Mouse (Mus musculus) naive thymus-derived CD4-positive, alpha-beta T cell, adult 2 months (primary cell): Measurements from ENCODE around the gene Acot7.
A peak's percentile ranks its signal among the peaks of the same experiment; 100 is the strongest.

Experiments used
- DNase-seq: peaks from one replicate; pipeline ENCODE4 v3.0.0-alpha.2; 2011; ENCODE audit warnings: low read depth

Acot7 gene

DNA sequence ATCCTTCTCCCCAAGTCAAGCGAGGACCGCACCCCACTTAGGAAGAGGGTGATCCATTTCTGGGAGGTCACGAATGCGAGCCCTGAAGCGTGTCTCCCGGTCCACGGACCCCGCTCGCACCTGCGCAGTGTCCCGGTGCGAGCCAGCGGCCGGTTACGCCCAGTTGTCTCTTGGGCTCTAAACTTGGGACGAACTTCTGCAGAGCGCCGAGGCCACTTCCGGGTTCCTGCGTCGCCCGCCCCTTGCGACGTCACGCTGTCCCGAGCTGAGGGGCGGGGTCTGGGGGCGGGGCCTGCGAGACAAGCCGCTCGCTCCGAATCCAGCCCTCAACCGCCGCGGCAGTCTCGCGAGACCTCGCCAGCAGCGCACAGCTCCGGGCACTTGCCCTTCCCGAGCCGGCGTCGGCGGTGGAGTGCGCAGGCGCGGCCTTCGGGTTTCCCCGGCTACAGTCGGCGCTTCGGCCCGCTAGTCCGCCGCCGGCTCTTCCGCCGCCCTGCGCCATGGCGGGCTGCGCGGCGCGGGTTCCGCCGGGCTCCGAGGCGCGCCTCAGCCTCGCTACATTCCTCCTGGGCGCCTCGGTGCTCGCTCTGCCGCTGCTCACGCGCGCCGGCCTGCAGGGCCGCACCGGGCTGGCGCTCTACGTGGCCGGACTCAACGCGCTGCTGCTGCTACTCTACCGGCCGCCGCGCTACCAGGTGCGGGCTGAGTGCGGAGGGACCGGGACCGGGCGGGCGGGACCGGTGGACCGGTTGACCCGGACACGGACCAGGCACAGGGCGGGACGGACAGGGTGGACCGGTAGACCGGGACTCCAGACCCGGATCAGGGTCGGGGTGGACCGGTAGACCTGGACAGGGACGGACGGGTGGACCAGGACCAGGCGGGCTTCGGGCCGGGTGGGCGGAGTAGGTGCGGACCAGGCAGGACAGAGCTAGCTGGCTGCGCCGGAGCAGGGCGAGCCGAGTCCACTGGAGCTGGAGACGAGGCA, 119.2 kb downstream of the Acot7 start, which contains the start of gene Icmt:
Gene Icmt, plus strand, starts transcription at position 354 of the 988 bp plus-strand sequence.
- DNase-seq = peak; percentile 100

DNA sequence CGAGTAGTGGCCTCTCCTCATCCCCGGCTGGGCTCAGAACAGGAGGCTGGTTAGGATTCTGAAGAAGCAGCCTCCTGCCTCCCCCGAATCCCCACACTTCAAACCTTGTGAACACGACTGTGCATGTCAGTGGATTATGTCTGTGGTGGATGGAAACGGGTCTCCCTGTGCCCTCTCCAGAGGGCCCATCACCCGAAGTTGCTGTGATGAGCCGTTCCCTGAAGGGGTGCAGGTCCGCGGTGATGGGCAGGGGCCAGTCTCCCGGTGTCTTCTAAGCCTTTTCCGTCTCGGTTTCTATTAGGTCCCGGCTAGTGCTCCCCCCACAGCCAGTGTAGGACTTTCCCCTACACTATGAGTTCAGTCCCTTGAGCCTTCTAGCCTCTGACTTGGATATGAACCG, 120.9 kb downstream of the Acot7 start:
- DNase-seq = no peak

DNA sequence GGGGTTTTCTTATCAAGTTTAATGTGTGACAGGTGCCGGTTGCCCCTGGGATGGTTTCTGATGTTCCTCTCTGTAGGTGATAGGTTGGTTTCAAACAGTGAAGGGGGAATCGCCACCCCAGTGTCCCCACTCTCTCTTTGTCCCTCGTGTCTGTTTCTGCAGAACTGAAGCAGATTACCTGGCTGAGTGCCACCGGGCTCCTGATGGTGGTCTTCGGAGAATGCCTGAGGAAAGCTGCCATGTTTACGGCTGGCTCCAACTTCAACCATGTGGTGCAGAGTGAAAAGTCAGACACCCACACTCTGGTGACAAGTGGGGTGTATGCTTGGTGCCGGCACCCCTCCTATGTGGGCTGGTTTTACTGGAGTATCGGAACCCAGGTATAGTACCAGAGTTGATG, 122.4 kb downstream of the Acot7 start:
- no peak for DNase-seq

DNA sequence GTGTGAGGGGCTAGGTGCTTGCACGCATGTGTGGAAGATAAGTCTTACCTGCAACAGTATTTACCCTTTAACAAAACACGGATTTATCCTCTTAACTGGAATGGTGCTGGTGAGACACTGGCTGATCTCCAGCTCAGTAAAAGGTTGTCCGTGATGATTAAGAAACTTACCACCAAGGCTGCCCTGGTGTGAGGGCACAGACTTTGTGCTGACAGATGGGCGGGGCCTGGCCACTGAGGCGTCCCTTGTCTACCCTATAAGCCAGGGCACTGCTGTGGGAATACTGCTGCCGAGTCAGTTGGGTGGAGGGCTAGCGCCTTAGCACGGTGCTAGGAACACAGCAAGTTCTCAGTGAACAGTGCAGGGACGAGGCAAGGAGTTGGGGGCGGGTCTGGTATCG, 124.1 kb downstream of the Acot7 start:
- DNase-seq = no peak

DNA sequence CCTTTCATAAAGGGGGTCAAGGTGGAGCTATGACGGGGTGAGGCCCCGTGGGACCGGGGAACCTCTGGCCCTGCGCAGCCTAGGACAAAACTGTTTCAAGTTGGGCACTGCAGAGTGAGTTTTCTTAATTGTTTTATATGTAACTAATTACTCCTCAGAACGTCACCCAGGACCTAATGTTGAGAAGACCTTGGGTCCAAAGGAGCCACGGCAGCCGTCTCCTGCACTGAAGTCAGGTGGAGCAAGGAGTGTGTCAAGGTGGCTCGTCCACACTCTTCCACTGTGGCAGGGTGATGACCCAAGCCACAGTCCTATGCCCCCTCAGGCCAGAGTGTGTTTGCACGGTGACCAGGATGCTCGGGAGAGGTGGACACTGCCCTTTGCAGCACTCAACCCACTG, 125.2 kb downstream of the Acot7 start:
- no peak for DNase-seq

DNA sequence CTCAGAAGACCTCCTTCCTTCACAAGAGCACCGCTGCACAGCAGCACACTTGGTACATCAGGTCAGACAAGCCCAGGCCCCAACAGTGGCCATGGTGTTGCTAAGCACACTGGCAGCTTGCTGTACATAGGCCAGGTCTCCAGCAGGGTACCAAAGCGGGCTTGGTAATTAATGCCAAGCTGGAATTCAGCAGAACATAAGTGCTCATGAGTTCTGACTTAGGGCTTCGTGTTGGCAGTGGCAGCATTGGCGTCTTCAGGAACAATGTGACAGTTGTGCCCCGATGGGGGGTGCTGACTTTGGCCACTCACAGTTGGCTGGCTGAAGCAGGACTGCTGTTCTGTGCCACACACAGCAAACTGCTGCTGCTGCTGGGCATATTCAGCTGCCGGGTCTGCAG, 126.8 kb downstream of the Acot7 start:
- no peak for DNase-seq

DNA sequence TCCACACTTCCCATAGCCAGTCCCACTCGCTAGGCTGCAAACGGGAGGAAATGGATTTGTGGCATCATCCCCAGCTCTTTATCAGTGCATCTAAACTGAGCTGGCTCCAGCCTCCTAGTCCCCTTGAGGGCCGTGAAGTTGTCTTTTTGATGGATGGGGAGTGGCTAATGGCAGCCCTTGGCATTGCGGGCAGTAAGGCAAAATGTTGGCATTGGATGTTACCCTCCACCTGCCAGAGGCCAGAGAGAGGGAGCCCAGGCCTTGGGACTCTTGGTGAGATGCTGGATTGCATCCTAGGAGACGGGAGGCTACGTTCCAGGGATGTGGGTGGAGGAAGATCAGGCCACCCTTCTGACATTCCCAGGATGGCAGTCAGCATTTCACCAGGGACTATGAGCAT, 128.1 kb downstream of the Acot7 start:
- no peak for DNase-seq

DNA sequence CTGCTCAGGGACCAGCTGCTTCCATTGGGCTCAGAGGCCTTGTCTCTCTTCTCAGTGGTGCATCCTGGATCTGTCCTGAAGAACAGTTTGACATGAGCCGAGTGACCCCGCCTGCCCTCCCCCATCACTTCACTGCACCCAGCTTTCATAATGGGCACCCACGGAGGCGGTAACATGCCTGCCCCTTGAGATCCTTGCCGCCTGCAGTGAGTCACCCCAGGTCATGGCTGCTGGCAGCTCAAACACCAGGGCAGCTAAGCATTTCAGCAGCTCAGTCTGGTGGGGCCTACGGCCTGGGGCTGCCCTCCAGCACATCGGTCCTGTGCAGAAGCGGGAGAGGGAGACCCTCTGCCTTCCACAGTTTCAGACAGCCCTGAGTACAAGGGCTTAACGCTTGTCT, 129.6 kb downstream of the Acot7 start:
- no peak for DNase-seq

DNA sequence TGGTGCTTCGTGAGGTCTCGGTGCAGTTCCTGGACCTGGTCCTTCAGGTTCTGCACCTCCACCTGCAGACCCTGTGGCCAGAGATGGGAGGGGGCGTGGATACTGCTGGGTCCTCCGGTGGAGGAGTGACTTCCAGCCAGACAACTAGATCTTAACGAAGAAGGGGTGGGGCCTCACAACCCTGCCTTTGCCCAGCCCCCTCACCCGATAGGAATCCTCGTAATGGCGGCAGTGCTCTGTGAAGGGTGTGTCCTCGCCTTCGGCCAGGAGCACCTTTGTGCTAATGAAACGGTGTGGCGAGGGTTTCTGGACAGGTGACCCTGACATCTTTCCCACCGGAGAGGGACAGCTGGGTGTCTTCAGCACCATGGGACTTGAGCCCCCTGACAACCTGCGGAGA, 134.3 kb downstream of the Acot7 start:
- DNase-seq = no peak

DNA sequence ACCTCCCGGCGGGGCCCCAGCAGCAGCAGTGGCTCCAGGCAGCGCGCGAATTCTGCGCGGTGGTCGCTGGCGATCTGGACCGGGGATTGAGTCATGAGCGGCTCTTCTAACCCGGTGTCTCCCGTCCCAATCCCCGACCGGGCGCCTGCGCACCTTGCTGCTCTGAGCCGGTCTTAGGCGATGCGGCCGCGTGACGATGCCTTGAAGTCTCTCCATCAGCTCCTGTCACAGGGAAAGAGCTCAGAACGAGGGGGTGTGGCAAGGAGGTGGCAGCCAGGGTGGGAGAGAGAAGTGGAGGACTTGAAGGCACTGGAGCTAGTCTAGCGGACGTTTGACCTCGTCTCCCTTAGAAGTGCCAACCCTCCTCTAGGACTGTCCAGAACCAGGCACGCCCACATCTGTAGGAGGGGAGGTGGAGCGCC, 135.3 kb downstream of the Acot7 start:
- peak; percentile 31 for DNase-seq

DNA sequence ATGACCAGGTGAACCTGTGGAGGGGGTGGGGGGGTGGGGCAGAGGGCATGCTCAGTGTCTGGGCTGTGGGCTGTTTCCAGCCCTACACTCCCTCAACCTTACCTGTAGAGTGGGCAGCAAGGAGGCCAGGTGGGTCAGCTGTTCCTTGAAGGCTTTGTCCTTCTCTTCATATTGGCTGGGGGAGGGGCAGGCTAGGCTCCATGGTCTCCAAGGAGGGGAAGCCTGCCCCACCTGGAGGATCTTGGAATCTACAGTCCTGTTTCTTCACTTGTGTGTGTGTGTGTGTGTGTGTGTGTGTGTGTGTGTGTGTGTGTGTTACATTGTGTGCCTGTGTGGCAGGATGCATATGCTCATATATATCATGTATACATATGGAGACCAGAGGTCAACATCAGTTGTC, 136.0 kb downstream of the Acot7 start:
- DNase-seq = peak; percentile 31

DNA sequence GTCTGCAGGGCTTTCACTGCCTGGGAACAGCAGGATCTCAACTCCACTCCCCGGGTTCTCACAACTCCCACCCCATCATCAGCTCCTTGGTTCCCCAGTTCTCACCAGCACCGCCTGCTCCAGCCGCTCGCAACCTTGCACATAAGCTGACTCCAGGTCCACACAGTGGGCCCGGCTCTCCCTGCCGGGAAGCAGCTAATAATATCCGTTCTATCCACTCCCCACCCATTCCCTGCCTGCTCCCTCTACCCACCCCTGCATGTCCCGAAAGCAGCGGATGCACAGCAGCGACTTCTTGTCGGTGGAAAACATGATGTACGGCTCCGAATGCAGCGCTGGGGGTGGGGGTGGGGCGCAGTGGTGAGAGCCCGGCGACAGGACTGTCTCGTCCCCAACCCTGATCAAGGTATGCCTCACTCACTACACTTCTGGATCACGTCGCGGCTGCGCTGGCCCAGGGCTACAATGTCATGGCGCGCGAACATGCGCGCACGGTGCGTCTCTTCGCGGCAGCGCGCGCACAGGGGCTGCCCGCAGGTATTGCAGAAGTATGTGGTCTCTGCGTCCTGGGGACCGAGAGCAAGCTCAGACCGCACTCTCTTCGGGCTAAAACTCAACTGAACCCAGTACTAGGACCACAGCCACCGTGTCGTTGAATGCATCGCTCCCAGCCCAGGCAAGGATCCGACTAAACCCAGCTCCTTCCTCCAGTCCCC, 137.7 kb downstream of the Acot7 start:
- no peak for DNase-seq

DNA sequence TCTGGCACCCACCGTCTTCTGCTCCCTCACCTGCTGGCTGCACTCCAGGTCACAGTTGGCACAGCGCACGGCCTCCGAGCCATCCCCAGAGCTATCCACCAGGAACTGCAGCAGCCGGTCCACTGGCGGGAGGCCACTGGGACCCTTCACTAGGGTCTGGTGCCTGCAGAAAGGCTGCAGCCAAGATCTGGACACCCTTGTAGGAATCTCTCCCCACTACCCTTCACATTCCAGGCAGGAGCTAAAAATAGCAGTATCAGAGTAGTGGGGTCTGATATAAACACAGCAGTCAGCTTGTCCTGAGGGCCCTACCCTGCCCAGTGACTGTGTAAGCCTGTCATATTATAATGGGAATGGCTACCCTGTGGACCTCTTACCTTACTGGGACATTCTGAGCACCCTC, 139.7 kb downstream of the Acot7 start:
- DNase-seq = no peak

DNA sequence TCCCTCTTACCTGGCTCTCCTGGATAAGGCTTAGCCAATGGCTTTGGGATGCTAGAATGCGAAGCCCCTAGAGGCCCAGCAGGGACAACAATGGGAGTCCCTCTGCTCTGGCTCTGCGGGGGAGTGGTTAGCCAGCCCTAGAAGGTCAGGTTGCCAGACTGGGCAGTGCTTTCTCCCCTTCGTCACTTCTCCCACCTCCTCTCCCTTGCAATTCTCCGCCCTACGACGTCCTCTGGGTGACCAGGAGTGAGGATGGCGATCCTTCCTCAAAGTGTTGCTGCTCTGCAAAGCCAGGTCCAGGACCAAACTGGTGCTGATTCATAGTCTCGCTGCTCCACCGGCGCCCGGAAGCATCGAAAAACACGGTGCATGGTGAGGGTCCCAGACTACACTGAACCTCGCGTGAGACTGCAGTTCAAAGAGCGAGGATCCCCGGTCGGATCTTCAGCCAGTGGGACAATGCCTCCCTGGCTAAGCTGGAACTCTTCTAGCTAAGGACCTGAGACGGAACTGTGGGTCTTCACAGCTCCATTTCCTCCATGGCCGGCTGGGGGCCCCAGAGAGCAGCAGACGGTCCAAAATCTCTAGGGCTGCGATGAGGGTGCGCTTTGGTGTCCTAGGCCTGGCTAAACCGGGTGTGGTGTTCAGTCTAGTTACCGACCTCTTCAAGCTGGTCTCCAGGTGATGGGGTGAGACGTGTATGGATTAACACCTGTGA, 140.7 kb downstream of the Acot7 start, which contains the start of gene Rnf207:
Gene Rnf207, minus strand, starts transcription at position 477 of the 718 bp plus-strand sequence.
- peak; percentile 66 for DNase-seq
